Mouse (Mus musculus): ENCODE measurements around the gene Pkn1. TPM values are rescaled to one million over a fixed set of nuclear protein-coding genes. Genes with fewer than 3 reads are reported as not detected.

Pkn1 gene
- polyA plus RNA-seq, 1 experiment from 2014 or later = 28.3 TPM

- H3K4me1 ChIP-seq (replicated peaks; ENCODE audit: control insufficient read depth, insufficient read depth, low read length) = no peaks in the 10 kb centered on the region
- peaks cover 4% of the 10 kb centered on the region for H3K36me3 ChIP-seq (ENCODE audit: control insufficient read depth, insufficient read depth, low read length)
- no peaks in the 10 kb centered on the region for H3K27me3 ChIP-seq (ENCODE audit: control insufficient read depth, insufficient read depth, low read length)
- H3K4me2 ChIP-seq (ENCODE audit: low read depth, low read length, severe bottlenecking) = no peak overlapping the region
- WGBS = 78% methylated on average over 11 of the region's 11 CpGs
- no peak overlapping the region for H3K4me3 ChIP-seq (ENCODE audit: low read depth, low read length)
- no peak overlapping the region for H3K27ac ChIP-seq (ENCODE audit: low read depth, low read length)
- no peak overlapping the region for H3K9ac ChIP-seq (ENCODE audit: low read length)
- 0 out of 2 replicates have a peak, but pooled peaks have one; percentile 49 for ATAC-seq (replicated peaks; ENCODE audit: low FRiP score)
- DNase-seq (ENCODE audit: low spot score) = peak; percentile 67
- no peaks in the 10 kb centered on the region for H3K9me3 ChIP-seq (ENCODE audit: control insufficient read depth, low read length)
Observed at GRCm38 (mm10) chr8:83729009-83729807, 30.2 kb upstream of the Pkn1 start.

GRCm38 (mm10) chr8:83725521-83726102 lies 26.6 kb upstream of the Pkn1 start:
- ATAC-seq (replicated peaks; ENCODE audit: low FRiP score) (no peak), DNase-seq (ENCODE audit: low spot score) (peak; percentile 41)
- Histone ChIP-seq H3K9me3 (ENCODE audit: control insufficient read depth, low read length) (no peaks in the 10 kb centered on the region), H3K36me3 (ENCODE audit: control insufficient read depth, insufficient read depth, low read length) (peaks cover 18% of the 10 kb centered on the region), H3K4me2 (ENCODE audit: low read depth, low read length, severe bottlenecking) (no peak overlapping the region), H3K27me3 (ENCODE audit: control insufficient read depth, insufficient read depth, low read length) (no peaks in the 10 kb centered on the region), H3K9ac (ENCODE audit: low read length) (no peak overlapping the region), H3K27ac (ENCODE audit: low read depth, low read length) (no peak overlapping the region), H3K4me3 (ENCODE audit: low read depth, low read length) (no peak overlapping the region), H3K4me1 (replicated peaks; ENCODE audit: control insufficient read depth, insufficient read depth, low read length) (no peaks in the 10 kb centered on the region)
- WGBS = 94% methylated on average over 8 of the region's 8 CpGs

GRCm38 (mm10) chr8:83724697-83725482 lies 25.9 kb upstream of the Pkn1 start:
- Histone ChIP-seq H3K9me3 (ENCODE audit: control insufficient read depth, low read length) (no peaks in the 10 kb centered on the region), H3K4me1 (replicated peaks; ENCODE audit: control insufficient read depth, insufficient read depth, low read length) (no peaks in the 10 kb centered on the region), H3K27me3 (ENCODE audit: control insufficient read depth, insufficient read depth, low read length) (no peaks in the 10 kb centered on the region), H3K4me2 (ENCODE audit: low read depth, low read length, severe bottlenecking) (no peak overlapping the region), H3K27ac (ENCODE audit: low read depth, low read length) (no peak overlapping the region), H3K4me3 (ENCODE audit: low read depth, low read length) (no peak overlapping the region), H3K36me3 (ENCODE audit: control insufficient read depth, insufficient read depth, low read length) (peaks cover 21% of the 10 kb centered on the region), H3K9ac (ENCODE audit: low read length) (no peak overlapping the region)
- 49% methylated on average over 15 of the region's 15 CpGs for WGBS
- peak; percentile 87 for DNase-seq (ENCODE audit: low spot score)
- peak; percentile 70 for ATAC-seq (replicated peaks; ENCODE audit: low FRiP score)

GRCm38 (mm10) chr8:83723447-83724083 lies 24.6 kb upstream of the Pkn1 start:
- no peak overlapping the region for H3K4me2 ChIP-seq (ENCODE audit: low read depth, low read length, severe bottlenecking)
- H3K4me3 ChIP-seq (ENCODE audit: low read depth, low read length) = no peak overlapping the region
- 90% methylated on average over 11 of the region's 11 CpGs for WGBS
- no peaks in the 10 kb centered on the region for H3K4me1 ChIP-seq (replicated peaks; ENCODE audit: control insufficient read depth, insufficient read depth, low read length)
- H3K27me3 ChIP-seq (ENCODE audit: control insufficient read depth, insufficient read depth, low read length) = no peaks in the 10 kb centered on the region
- H3K27ac ChIP-seq (ENCODE audit: low read depth, low read length) = no peak overlapping the region
- ATAC-seq (replicated peaks; ENCODE audit: low FRiP score) = no peak
- H3K9me3 ChIP-seq (ENCODE audit: control insufficient read depth, low read length) = no peaks in the 10 kb centered on the region
- H3K36me3 ChIP-seq (ENCODE audit: control insufficient read depth, insufficient read depth, low read length) = peaks cover 23% of the 10 kb centered on the region
- no peak overlapping the region for H3K9ac ChIP-seq (ENCODE audit: low read length)
- DNase-seq (ENCODE audit: low spot score) = peak; percentile 46

GRCm38 (mm10) chr8:83722631-83723030 lies 23.7 kb upstream of the Pkn1 start:
- no peak for ATAC-seq (replicated peaks; ENCODE audit: low FRiP score)
- Histone ChIP-seq H3K4me3 (ENCODE audit: low read depth, low read length) (no peak overlapping the region), H3K9ac (ENCODE audit: low read length) (no peak overlapping the region), H3K4me2 (ENCODE audit: low read depth, low read length, severe bottlenecking) (no peak overlapping the region), H3K27ac (ENCODE audit: low read depth, low read length) (no peak overlapping the region), H3K9me3 (ENCODE audit: control insufficient read depth, low read length) (no peaks in the 10 kb centered on the region), H3K36me3 (ENCODE audit: control insufficient read depth, insufficient read depth, low read length) (peaks cover 23% of the 10 kb centered on the region), H3K4me1 (replicated peaks; ENCODE audit: control insufficient read depth, insufficient read depth, low read length) (no peaks in the 10 kb centered on the region), H3K27me3 (ENCODE audit: control insufficient read depth, insufficient read depth, low read length) (no peaks in the 10 kb centered on the region)
- peak; percentile 45 for DNase-seq (ENCODE audit: low spot score)
- 88% methylated on average over 12 of the region's 12 CpGs for WGBS

GRCm38 (mm10) chr8:83721405-83722025 lies 22.5 kb upstream of the Pkn1 start:
- 97% methylated on average over 25 of the region's 25 CpGs for WGBS
- Histone ChIP-seq H3K4me1 (replicated peaks; ENCODE audit: control insufficient read depth, insufficient read depth, low read length) (peaks cover 3% of the 10 kb centered on the region; the same call in 1 of the 2 replicates), H3K9ac (ENCODE audit: low read length) (no peak overlapping the region), H3K4me2 (ENCODE audit: low read depth, low read length, severe bottlenecking) (no peak overlapping the region), H3K27me3 (ENCODE audit: control insufficient read depth, insufficient read depth, low read length) (no peaks in the 10 kb centered on the region), H3K4me3 (ENCODE audit: low read depth, low read length) (no peak overlapping the region), H3K27ac (ENCODE audit: low read depth, low read length) (no peak overlapping the region), H3K36me3 (ENCODE audit: control insufficient read depth, insufficient read depth, low read length) (peaks cover 23% of the 10 kb centered on the region), H3K9me3 (ENCODE audit: control insufficient read depth, low read length) (no peaks in the 10 kb centered on the region)
- ATAC-seq (replicated peaks; ENCODE audit: low FRiP score) = no peak
- peak; percentile 49 for DNase-seq (ENCODE audit: low spot score)

- ATAC-seq (replicated peaks; ENCODE audit: low FRiP score) = no peak
- DNase-seq (ENCODE audit: low spot score) = peak; percentile 41
- Histone ChIP-seq H3K9me3 (ENCODE audit: control insufficient read depth, low read length) (no peaks in the 10 kb centered on the region), H3K9ac (ENCODE audit: low read length) (no peak overlapping the region), H3K27ac (ENCODE audit: low read depth, low read length) (no peak overlapping the region), H3K27me3 (ENCODE audit: control insufficient read depth, insufficient read depth, low read length) (no peaks in the 10 kb centered on the region), H3K4me1 (replicated peaks; ENCODE audit: control insufficient read depth, insufficient read depth, low read length) (peaks cover 7% of the 10 kb centered on the region; the same call in 1 of the 2 replicates), H3K36me3 (ENCODE audit: control insufficient read depth, insufficient read depth, low read length) (peaks cover 19% of the 10 kb centered on the region; the same call in 1 of the 2 replicates), H3K4me2 (ENCODE audit: low read depth, low read length, severe bottlenecking) (no peak overlapping the region), H3K4me3 (ENCODE audit: low read depth, low read length) (no peak overlapping the region)
- 91% methylated on average over 2 of the region's 2 CpGs for WGBS
Observed at GRCm38 (mm10) chr8:83719693-83720092, 20.7 kb upstream of the Pkn1 start.

- no peaks in the 10 kb centered on the region for H3K27me3 ChIP-seq (ENCODE audit: control insufficient read depth, insufficient read depth, low read length)
- peaks cover 17% of the 10 kb centered on the region; the same call in 1 of the 2 replicates for H3K36me3 ChIP-seq (ENCODE audit: control insufficient read depth, insufficient read depth, low read length)
- H3K4me3 ChIP-seq (ENCODE audit: low read depth, low read length) = no peak overlapping the region
- H3K9ac ChIP-seq (ENCODE audit: low read length) = no peak overlapping the region
- H3K9me3 ChIP-seq (ENCODE audit: control insufficient read depth, low read length) = no peaks in the 10 kb centered on the region
- ATAC-seq (replicated peaks; ENCODE audit: low FRiP score) (no peak), DNase-seq (ENCODE audit: low spot score) (no peak)
- WGBS = 89% methylated on average over 2 of the region's 2 CpGs
- H3K4me1 ChIP-seq (replicated peaks; ENCODE audit: control insufficient read depth, insufficient read depth, low read length) = peaks cover 7% of the 10 kb centered on the region; the same call in 1 of the 2 replicates
- no peak overlapping the region for H3K27ac ChIP-seq (ENCODE audit: low read depth, low read length)
- H3K4me2 ChIP-seq (ENCODE audit: low read depth, low read length, severe bottlenecking) = no peak overlapping the region
Observed at GRCm38 (mm10) chr8:83719048-83719447, 20.1 kb upstream of the Pkn1 start.
